Mouse (Mus musculus) intestine, embryonic 15.5 days (tissue): ENCODE measurements around the gene Atf5. TPM values are rescaled to one million over a fixed set of nuclear protein-coding genes. Genes with fewer than 3 reads are reported as not detected.

Experiments used
- ATAC-seq: fragments of 200-750 bp; cut with Nextera tagmentation; 2 replicates; pipeline ENCODE4 v1.8.0; 2017; ENCODE audit warnings: moderate TSS enrichment, moderate library complexity
- H3K27ac ChIP-seq: fragments of 300-500 bp; sonication (generic); 2 replicates; pipeline ENCODE4 v1.5.1; 2015; ENCODE audit warnings: mild to moderate bottlenecking, inconsistent platforms
- H3K27me3 ChIP-seq: fragments of 300-500 bp; sonication (generic); replicated peaks from 2 replicates; pipeline ENCODE4 v1.6.1; 2015; ENCODE audit warnings: inconsistent platforms
- H3K36me3 ChIP-seq: fragments of 300-500 bp; sonication (generic); 2 replicates; pipeline ENCODE4 v1.6.1; 2015; ENCODE audit warnings: inconsistent platforms
- H3K4me1 ChIP-seq: fragments of 300-500 bp; sonication (generic); replicated peaks from 2 replicates; pipeline ENCODE4 v1.6.1; 2015; ENCODE audit warnings: inconsistent platforms
- H3K4me2 ChIP-seq: fragments of 300-500 bp; sonication (generic); replicated peaks from 2 replicates; pipeline ENCODE4 v1.6.1; 2015; ENCODE audit warnings: mild to moderate bottlenecking, inconsistent platforms
- H3K4me3 ChIP-seq: fragments of 300-500 bp; sonication (generic); replicated peaks from 2 replicates; pipeline ENCODE4 v1.5.1; 2015; ENCODE audit warnings: inconsistent platforms
- H3K9ac ChIP-seq: fragments of 300-500 bp; sonication (generic); 2 replicates; pipeline ENCODE4 v1.6.1; 2015; ENCODE audit warnings: inconsistent platforms
- H3K9me3 ChIP-seq: fragments of 300-500 bp; sonication (generic); 2 replicates; pipeline ENCODE4 v1.6.1; 2016; ENCODE audit warnings: inconsistent platforms
- WGBS: fragments of 180-500 bp; shearing (Covaris S2); methylation state at CpG from one replicate; pipeline ENCODE4 v1.1.7; 2015; 5-methylcytosine and 5-hydroxymethylcytosine counted together
- polyA plus RNA-seq: library from polyadenylated mRNA; unstranded; fragments of >200 nt; fragmentation: Nextera tagmentation; extraction: Ambion mirVana; gene quantifications from 2 replicates; pipeline ENCODE4 v1.2.1, GENCODE M21; 2015

Gene Atf5
- polyA plus RNA-seq, 1 experiment from 2014 or later, result 6.6 TPM

DNA sequence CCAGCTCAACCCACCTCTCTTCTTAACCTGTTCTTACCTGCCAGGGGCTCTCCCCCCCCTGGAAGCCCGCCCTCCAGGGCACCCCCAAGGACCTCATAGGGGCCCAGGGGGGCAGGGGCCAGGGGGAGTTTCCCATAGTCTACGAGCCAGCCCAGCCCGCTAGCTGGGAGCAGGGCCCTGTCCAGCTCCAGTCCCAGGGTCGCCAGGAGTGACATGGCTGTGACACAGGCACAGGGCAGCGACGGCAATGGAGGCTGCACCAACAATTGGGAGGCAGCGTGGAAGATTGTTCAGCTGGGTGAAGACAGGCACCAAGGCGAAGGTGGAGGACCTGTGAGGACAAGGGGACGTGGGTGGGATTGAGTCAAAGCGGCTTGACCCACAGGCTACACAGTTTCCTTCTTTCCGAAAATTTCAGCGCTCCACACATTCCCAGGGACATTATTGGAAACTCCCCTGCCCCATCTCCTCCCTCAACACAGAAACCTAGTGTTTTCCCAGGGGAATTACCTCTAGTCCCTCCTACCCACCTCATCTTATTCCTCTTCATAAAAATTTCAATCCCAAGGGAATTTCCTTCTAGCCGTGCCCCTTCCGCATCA lies 1.4 kb downstream of the Atf5 start:
- WGBS, result 28% methylated on average over 14 of the region's 14 CpGs
- Histone ChIP-seq H3K4me3 (peak overlapping the region; percentile 71), H3K9ac (peak overlapping the region; percentile 9), H3K27me3 (no peaks in the 10 kb centered on the region), H3K27ac (peak overlapping the region; percentile 96), H3K4me2 (peak overlapping the region; percentile 64), H3K36me3 (0 out of 2 replicates have a peak, but pooled peaks cover 7% of the 10 kb centered on the region), H3K4me1 (peaks cover 30% of the 10 kb centered on the region), H3K9me3 (no peaks in the 10 kb centered on the region)
- no peak for ATAC-seq

DNA sequence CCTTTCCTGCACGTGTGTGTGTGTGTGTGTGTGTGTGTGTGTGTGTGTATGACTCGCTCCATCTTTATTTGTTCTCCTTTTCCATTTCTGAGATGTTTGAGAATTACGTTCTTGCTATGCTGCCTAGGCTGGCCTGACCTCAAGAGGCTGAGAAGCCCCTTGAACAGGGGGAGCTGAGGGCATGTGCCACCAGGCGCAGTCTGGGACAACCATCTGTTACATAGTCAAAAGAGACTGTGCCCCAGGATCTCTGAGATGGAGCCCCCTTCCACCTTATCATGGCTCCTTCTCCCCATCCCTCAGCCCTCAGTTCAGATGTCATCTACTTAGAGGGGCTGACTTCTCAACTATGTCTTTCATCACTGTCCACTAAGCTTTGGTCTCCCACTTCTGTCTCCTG lies 2.0 kb downstream of the Atf5 start:
- peaks cover 26% of the 10 kb centered on the region for H3K4me1 ChIP-seq
- H3K27me3 ChIP-seq, result no peaks in the 10 kb centered on the region
- H3K27ac ChIP-seq, result no peak overlapping the region
- WGBS, result 73% methylated on average over 4 of the region's 4 CpGs
- no peak overlapping the region for H3K9ac ChIP-seq
- no peaks in the 10 kb centered on the region for H3K9me3 ChIP-seq
- H3K4me3 ChIP-seq, result peak overlapping the region; percentile 71; the same call in 1 of the 2 replicates
- ATAC-seq, result no peak
- 0 out of 2 replicates have a peak, but pooled peaks cover 7% of the 10 kb centered on the region for H3K36me3 ChIP-seq
- peak overlapping the region; percentile 64; the same call in 1 of the 2 replicates for H3K4me2 ChIP-seq

DNA sequence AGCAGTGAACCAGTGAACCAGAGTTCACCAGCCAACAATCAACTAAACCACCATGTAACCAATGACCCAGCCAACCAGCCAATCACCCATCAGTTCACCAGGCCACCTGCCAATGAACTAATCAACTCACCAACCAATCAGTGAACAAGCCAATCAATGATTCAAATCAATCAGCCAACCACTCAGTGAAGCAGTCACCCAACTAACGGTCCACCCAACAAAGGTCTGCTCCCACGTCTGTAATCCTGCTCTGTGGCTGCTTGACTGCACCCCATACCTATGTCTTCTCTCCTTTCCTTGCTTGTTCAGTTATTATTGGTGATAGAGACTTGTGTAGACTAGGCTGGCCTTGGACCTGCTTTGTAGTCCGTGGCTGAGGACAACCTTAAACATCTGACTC lies 2.5 kb downstream of the Atf5 start:
- H3K9me3 ChIP-seq, result no peaks in the 10 kb centered on the region
- 94% methylated on average over 3 of the region's 3 CpGs for WGBS
- no peak overlapping the region for H3K4me3 ChIP-seq
- H3K27me3 ChIP-seq, result no peaks in the 10 kb centered on the region
- H3K4me1 ChIP-seq, result peaks cover 22% of the 10 kb centered on the region
- ATAC-seq, result no peak
- H3K27ac ChIP-seq, result no peak overlapping the region
- no peak overlapping the region for H3K4me2 ChIP-seq
- no peak overlapping the region for H3K9ac ChIP-seq
- H3K36me3 ChIP-seq, result 0 out of 2 replicates have a peak, but pooled peaks cover 7% of the 10 kb centered on the region

- ATAC-seq, result no peak
- Histone ChIP-seq H3K27me3 (no peaks in the 10 kb centered on the region), H3K9me3 (no peaks in the 10 kb centered on the region), H3K4me1 (peaks cover 12% of the 10 kb centered on the region), H3K4me2 (no peak overlapping the region), H3K9ac (no peak overlapping the region), H3K27ac (no peak overlapping the region), H3K36me3 (0 out of 2 replicates have a peak, but pooled peaks cover 7% of the 10 kb centered on the region), H3K4me3 (no peak overlapping the region)
- WGBS, result 90% methylated on average over 20 of the region's 20 CpGs
Observed at GRCm38 (mm10) chr7:44812651-44813325, 3.7 kb downstream of the Atf5 start.

DNA sequence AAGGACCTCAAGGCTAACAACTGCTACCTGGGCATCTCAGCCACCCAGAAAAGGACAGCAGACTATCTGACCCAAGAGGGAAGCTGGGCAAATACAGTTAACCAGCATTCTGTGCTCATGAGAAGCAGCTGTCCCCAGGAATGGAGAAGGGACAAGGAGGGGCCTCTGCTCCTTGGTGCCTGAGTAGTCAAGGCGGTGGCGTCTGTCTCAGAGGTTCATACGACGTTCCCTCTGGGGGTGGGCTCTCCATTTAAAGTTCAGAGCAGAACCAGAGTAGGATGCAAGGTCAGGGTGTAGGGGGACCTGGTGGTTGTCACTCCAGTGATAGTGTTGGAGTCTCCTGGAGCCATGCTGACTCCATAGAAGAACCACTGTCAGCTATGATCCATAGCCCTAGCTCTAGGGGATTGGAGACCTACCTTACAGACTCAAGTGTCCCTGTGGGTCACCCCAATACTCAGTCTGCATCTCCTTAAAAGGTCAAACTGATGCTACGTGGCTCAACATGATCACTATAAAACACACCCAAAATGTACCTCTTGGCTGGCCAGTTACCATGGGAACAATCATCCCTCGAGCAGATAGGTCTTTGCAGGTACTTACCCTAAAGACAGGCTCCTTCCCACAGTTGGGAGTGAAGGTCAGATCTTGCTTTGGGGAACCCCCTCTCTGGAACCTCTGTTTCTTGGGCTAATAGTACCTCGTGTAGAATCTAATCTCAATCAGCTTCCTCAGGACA lies 5.5 kb downstream of the Atf5 start:
- Histone ChIP-seq H3K9ac (no peak overlapping the region), H3K9me3 (no peaks in the 10 kb centered on the region), H3K4me1 (peaks cover 6% of the 10 kb centered on the region), H3K27ac (no peak overlapping the region), H3K36me3 (0 out of 2 replicates have a peak, but pooled peaks cover 7% of the 10 kb centered on the region), H3K4me3 (no peak overlapping the region), H3K27me3 (no peaks in the 10 kb centered on the region), H3K4me2 (no peak overlapping the region)
- WGBS, result 82% methylated on average over 7 of the region's 7 CpGs
- ATAC-seq, result no peak

GRCm38 (mm10) chr7:44810365-44810764 lies 6.1 kb downstream of the Atf5 start:
- Histone ChIP-seq H3K4me1 (peaks cover 6% of the 10 kb centered on the region), H3K36me3 (0 out of 2 replicates have a peak, but pooled peaks cover 7% of the 10 kb centered on the region), H3K9me3 (no peaks in the 10 kb centered on the region), H3K27ac (no peak overlapping the region), H3K4me2 (no peak overlapping the region), H3K27me3 (no peaks in the 10 kb centered on the region), H3K4me3 (no peak overlapping the region), H3K9ac (no peak overlapping the region)
- no peak for ATAC-seq
- 78% methylated on average over 4 of the region's 4 CpGs for WGBS

GRCm38 (mm10) chr7:44809466-44809865 lies 7.0 kb downstream of the Atf5 start:
- Histone ChIP-seq H3K9me3 (no peaks in the 10 kb centered on the region), H3K4me3 (no peak overlapping the region), H3K4me2 (no peak overlapping the region), H3K36me3 (0 out of 2 replicates have a peak, but pooled peaks cover 7% of the 10 kb centered on the region), H3K27ac (no peak overlapping the region), H3K9ac (no peak overlapping the region), H3K4me1 (no peaks in the 10 kb centered on the region), H3K27me3 (no peaks in the 10 kb centered on the region)
- 82% methylated on average over 3 of the region's 3 CpGs for WGBS
- no peak for ATAC-seq

DNA sequence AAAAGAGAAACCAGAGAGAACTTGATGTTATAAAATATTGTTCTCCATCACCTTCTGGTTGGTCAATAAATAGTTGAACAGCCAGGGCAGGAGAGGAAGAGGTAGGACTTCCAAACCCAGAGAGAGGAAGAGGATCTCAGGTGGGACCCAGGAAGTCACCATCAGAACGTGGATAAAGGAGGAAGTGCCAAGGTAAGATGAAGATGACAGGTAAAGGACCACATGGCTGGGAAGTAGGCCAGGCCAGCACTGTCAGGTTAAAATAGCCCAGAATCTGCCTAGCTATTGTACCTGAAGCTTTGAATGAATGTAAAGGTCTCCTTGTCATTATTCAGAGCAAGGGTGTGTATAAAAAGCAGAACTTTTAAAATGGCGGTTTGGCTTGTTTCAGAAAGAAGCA lies 7.5 kb downstream of the Atf5 start:
- H3K36me3 ChIP-seq, result 0 out of 2 replicates have a peak, but pooled peaks cover 7% of the 10 kb centered on the region
- no peaks in the 10 kb centered on the region for H3K4me1 ChIP-seq
- 82% methylated on average over 2 of the region's 2 CpGs for WGBS
- H3K4me3 ChIP-seq, result no peak overlapping the region
- no peaks in the 10 kb centered on the region for H3K27me3 ChIP-seq
- no peak overlapping the region for H3K4me2 ChIP-seq
- H3K9ac ChIP-seq, result no peak overlapping the region
- no peak for ATAC-seq
- no peak overlapping the region for H3K27ac ChIP-seq
- H3K9me3 ChIP-seq, result no peaks in the 10 kb centered on the region

DNA sequence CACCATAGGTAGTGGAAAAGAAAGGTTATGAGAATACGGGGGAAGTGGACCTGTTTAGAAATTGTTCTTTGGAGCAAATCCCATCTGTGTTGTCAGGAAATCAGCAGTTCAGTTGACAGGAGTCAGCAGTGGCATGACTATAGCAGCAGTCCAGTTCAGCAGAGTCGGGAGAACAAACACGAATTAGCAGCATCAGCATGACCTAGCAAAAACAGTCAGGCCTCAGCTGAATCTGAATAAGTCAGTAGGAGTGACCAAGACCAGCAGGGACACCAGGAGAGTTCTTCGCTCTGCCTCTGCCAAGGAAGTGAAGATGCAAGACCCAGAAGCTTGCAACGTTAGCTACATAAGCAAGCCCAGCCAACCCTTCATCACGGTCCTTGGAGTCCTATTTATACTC lies 23.7 kb downstream of the Atf5 start:
- Histone ChIP-seq H3K27me3 (no peaks in the 10 kb centered on the region), H3K27ac (no peak overlapping the region), H3K9ac (no peak overlapping the region), H3K9me3 (no peaks in the 10 kb centered on the region), H3K4me1 (no peaks in the 10 kb centered on the region), H3K4me3 (no peak overlapping the region), H3K36me3 (no peaks in the 10 kb centered on the region), H3K4me2 (no peak overlapping the region)
- no peak for ATAC-seq
- WGBS, result 89% methylated on average over 6 of the region's 6 CpGs

DNA sequence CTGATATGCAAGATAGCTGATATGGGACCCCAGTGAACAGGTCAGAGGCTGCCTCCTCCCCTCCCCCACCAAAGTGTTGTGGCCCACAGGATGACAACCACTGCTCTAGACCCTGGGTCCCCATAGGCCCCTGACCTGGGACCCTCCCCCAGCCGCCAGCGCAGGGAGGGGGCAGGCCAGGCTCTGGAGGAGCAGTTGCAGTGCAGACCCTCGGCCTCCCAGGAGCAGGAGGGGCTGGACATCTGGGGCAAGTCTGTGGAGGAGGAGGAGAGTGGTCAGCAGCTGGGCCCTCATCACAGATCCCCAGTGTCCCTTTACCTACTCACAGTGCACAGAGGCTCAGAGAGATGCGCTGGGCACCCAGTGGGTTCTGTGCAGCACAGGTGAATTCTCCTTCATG lies 26.4 kb downstream of the Atf5 start:
- Histone ChIP-seq H3K27me3 (no peaks in the 10 kb centered on the region), H3K4me3 (no peak overlapping the region), H3K4me1 (no peaks in the 10 kb centered on the region), H3K4me2 (no peak overlapping the region), H3K9ac (no peak overlapping the region), H3K36me3 (no peaks in the 10 kb centered on the region), H3K27ac (no peak overlapping the region), H3K9me3 (no peaks in the 10 kb centered on the region)
- no peak for ATAC-seq
- 66% methylated on average over 4 of the region's 4 CpGs for WGBS

DNA sequence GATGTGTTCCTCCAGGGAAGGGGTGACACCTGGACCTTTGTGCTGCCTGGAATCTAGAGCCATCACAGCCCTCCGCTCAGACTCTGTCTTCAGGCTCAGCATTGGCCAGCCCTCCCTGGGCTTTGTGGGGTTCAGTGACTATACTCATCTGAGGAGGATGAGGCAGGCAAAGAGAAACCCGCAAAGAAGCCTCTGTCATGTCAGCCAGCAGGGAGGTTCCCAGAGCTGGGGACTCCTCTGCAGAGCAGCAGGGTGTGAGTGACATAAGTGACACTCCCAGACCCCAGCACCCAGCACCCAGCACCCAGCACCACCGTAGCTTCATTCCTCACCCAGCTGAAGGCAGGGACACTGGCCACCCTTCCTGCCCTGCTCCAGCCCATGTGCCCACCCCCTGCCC lies 26.9 kb downstream of the Atf5 start:
- Histone ChIP-seq H3K27me3 (no peaks in the 10 kb centered on the region), H3K4me1 (no peaks in the 10 kb centered on the region), H3K9me3 (no peaks in the 10 kb centered on the region), H3K36me3 (no peaks in the 10 kb centered on the region), H3K9ac (no peak overlapping the region), H3K27ac (no peak overlapping the region), H3K4me2 (no peak overlapping the region), H3K4me3 (no peak overlapping the region)
- WGBS, result 74% methylated on average over 3 of the region's 3 CpGs
- ATAC-seq, result no peak

- ATAC-seq, result no peak
- Histone ChIP-seq H3K4me1 (no peaks in the 10 kb centered on the region), H3K4me3 (no peak overlapping the region), H3K27ac (no peak overlapping the region), H3K9ac (no peak overlapping the region), H3K9me3 (no peaks in the 10 kb centered on the region), H3K4me2 (no peak overlapping the region), H3K36me3 (peaks cover 9% of the 10 kb centered on the region; the same call in 1 of the 2 replicates), H3K27me3 (no peaks in the 10 kb centered on the region)
- WGBS, result 83% methylated on average over 8 of the region's 8 CpGs
Observed at GRCm38 (mm10) chr7:44780101-44780500, 36.4 kb downstream of the Atf5 start.
